Mouse (Mus musculus) megakaryocyte, embryonic 14.5 days (primary cell): Measurements from ENCODE around the gene Fam98a.

Experiments
- FLI1 ChIP-seq: IDR thresholded peaks from 2 replicates; pipeline ENCODE4 v1.6.1; 2012; ENCODE audit warnings: low read length, inconsistent platforms, mixed read lengths
- GATA1 ChIP-seq: IDR thresholded peaks from 3 replicates; pipeline ENCODE4 v1.6.1; 2012; ENCODE audit warnings: mixed read lengths, low read length, inconsistent platforms, borderline replicate concordance

- no peak for TF ChIP-seq GATA1
- TF ChIP-seq FLI1 = no peak
These were observed 46.9 kb upstream of the Fam98a start for GRCm38 (mm10) chr17:75598652-75599051.
